Mouse (Mus musculus) left cerebral cortex, adult 2 months (tissue): Measurements from ENCODE around the gene Mcm9. TPM values are rescaled to one million over a fixed set of nuclear protein-coding genes. Genes with fewer than 3 reads are reported as not detected.

ENCODE experiments used
- DNase-seq, 2 experiments: peaks; one replicate each; pipeline ENCODE4 v3.0.0; 2021 to 2022; ENCODE audit warnings: low spot score in 2 of 2, mixed read lengths in 1 of 2; ENCODE audit errors: extremely low spot score in 1 of 2
- H3K27ac ChIP-seq: fragments of 200-600 bp; 2 replicates; pipeline ENCODE4 v1.8.1; 2022
- H3K4me3 ChIP-seq: fragments of 200-600 bp; 2 replicates; pipeline ENCODE4 v1.8.1; 2022
- CTCF ChIP-seq: fragments of 200-600 bp; IDR thresholded peaks from 2 replicates; pipeline ENCODE4 v1.8.1; 2022; ENCODE audit warnings: antibody characterized with exemption, mild to moderate bottlenecking, moderate library complexity
- intact Hi-C: fragments of 180-260 bp; cut with DNase I; formaldehyde crosslinking; loops from one replicate; pipeline ENCODE4 v1.15.1; 2025
- total RNA-seq, 2 experiments: library from RNA; stranded (reverse); gene quantifications; 2 replicates each; pipeline ENCODE4 v1.2.3; 2021

Gene Mcm9
- total RNA-seq, 2 experiments from 2014 or later = 5.6 to 6.0 TPM

GRCm38 (mm10) chr10:53565538-53565937, 64.7 kb downstream of the Mcm9 start:
- intact Hi-C loops = no loop called here
- no peak overlapping the region for H3K27ac ChIP-seq
- no peak overlapping the region for H3K4me3 ChIP-seq
- TF ChIP-seq CTCF = no peak
- DNase-seq = no peak

DNA sequence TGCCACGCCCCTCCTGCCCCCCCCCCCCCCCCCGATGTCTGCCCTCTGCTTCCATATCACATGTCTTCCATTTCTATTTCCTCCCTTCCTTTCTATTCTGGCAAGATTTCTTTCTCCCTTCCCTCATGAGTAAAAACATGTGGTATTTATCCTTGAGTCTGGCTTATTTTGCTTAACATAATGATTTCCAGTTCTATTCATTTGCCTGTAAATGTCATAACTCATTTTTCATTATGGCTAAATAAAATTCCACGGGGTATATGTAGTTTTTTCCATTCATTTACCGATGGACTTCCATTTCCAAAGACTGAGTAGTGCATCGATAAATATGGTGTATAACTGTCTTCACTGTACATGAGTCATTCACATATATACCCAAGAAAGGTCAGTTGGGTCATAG, 68.2 kb downstream of the Mcm9 start:
- no peak overlapping the region for H3K27ac ChIP-seq
- H3K4me3 ChIP-seq = no peak overlapping the region
- TF ChIP-seq CTCF = no peak
- no peak for DNase-seq
- intact Hi-C loops = no loop called here

- intact Hi-C loops = no loop called here
Observed at GRCm38 (mm10) chr10:53537596-53537995, 92.6 kb downstream of the Mcm9 start.

GRCm38 (mm10) chr10:53532297-53532696, 97.9 kb downstream of the Mcm9 start:
- intact Hi-C loops = no loop called here
- TF ChIP-seq CTCF = no peak
- Histone ChIP-seq H3K4me3 (no peak overlapping the region), H3K27ac (no peak overlapping the region)
- DNase-seq = no peak

More at GRCm38 (mm10) chr10:53537596-53537995, 92.6 kb downstream of the Mcm9 start:
- DNase-seq = no peak
- no peak overlapping the region for H3K27ac ChIP-seq
- H3K4me3 ChIP-seq = no peak overlapping the region
- TF ChIP-seq CTCF = no peak

GRCm38 (mm10) chr10:53527838-53528773, 102.1 kb downstream of the Mcm9 start:
- TF ChIP-seq CTCF = peak; percentile 85
- H3K4me3 ChIP-seq = no peak overlapping the region
- intact Hi-C loops = loop anchor here (1.0 to 10.0 kb wide), 3 partner anchors 180 to 993 kb away; no protein-coding TSS in a partner anchor
- H3K27ac ChIP-seq = no peak overlapping the region
- DNase-seq = peak; percentile 67 to 69

- intact Hi-C loops = loop anchor here (5.0 to 10.0 kb wide), 2 partner anchors 415 to 993 kb away; no protein-coding TSS in a partner anchor
- H3K4me3 ChIP-seq = no peak overlapping the region
- no peak overlapping the region for H3K27ac ChIP-seq
- no peak for TF ChIP-seq CTCF
- DNase-seq = no peak
Observed at GRCm38 (mm10) chr10:53527344-53527743, 102.9 kb downstream of the Mcm9 start.

GRCm38 (mm10) chr10:53526350-53526749, 103.9 kb downstream of the Mcm9 start:
- intact Hi-C loops = loop anchor here (5.0 to 10.0 kb wide), 2 partner anchors 414 to 992 kb away; no protein-coding TSS in a partner anchor
- H3K4me3 ChIP-seq = no peak overlapping the region
- TF ChIP-seq CTCF = no peak
- H3K27ac ChIP-seq = no peak overlapping the region
- DNase-seq = no peak

- TF ChIP-seq CTCF = no peak
- no peak for DNase-seq
- Histone ChIP-seq H3K27ac (no peak overlapping the region), H3K4me3 (no peak overlapping the region)
- intact Hi-C loops = loop anchor here (5.0 to 10.0 kb wide), 2 partner anchors 413 to 991 kb away; no protein-coding TSS in a partner anchor
Observed at GRCm38 (mm10) chr10:53525265-53525976, 104.8 kb downstream of the Mcm9 start.

GRCm38 (mm10) chr10:53519068-53519954, 110.9 kb downstream of the Mcm9 start:
- Histone ChIP-seq H3K4me3 (no peak overlapping the region), H3K27ac (no peak overlapping the region)
- no peak for DNase-seq
- TF ChIP-seq CTCF = no peak
- intact Hi-C loops = no loop called here

- DNase-seq = no peak
- intact Hi-C loops = no loop called here
- H3K27ac ChIP-seq = no peak overlapping the region
- no peak overlapping the region for H3K4me3 ChIP-seq
- TF ChIP-seq CTCF = no peak
Observed at GRCm38 (mm10) chr10:53518599-53518913, 111.7 kb downstream of the Mcm9 start.
